Comparison of ENCODE assay signal across 8 mouse cellular contexts in the genomic region with DNA sequence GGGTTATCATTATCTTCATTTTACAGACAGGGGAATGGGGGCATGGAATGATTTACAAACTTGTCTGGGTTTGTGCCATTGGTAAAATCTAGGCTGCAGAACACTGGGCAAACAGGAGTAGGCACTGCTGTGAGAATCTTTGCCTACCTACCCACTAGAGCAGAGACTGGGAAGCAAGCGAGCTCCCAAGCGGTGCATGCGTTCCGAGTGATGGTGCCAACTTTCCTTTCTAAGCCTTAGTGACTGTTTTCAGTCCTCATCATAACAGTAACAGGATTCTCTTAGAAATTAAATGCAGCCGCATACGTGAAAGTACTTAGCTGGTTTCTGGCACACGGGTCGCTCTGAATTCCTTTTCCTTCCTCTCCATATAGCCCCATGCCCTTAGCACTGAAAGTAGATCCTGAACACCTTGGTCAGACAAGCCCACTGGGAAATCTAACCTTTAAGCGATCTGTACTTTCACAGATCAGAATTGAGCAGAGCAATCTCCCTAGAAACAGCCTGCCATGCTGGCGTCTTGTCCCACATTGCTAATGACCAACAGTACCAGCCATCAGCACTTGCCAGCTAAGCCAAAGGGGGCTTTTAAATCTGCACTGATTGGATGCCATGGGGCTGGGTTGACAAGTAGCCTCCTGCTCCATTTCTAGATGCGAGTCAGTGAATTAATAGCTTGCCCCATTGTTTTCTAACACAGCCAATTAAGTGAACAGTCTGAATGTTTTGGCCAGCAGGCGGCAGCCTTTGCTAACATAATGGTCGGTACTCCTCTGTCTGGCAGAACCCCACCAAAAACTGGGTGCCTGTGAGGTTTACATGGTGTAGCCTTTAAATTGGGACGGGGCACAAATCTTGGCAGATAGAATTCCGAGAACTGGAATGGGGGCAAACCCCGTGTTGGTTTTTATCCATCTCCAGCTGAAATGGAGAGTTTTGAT. TPM values are rescaled to one million over a fixed set of nuclear protein-coding genes. Genes with fewer than 3 reads are reported as not detected.
DNase-seq lines count a peak whose midpoint lies in the region; ATAC-seq and TF ChIP-seq lines count a peak whose summit lies in the region.

No protein-coding gene starts in this region.

- H3K9ac ChIP-seq in heart, embryonic 13.5 days, result 0 out of 2 replicates have a peak overlapping the region, but pooled peaks have one; percentile 28
- H3K9ac ChIP-seq in kidney, embryonic 16.5 days (replicated peaks; ENCODE audit: low read length), result 0 out of 2 replicates have a peak overlapping the region, but pooled peaks have one; percentile 15
- H3K9ac ChIP-seq in liver, adult 2 months (ENCODE audit: low read depth, low read length), result no peak overlapping the region
- H3K9ac ChIP-seq in stomach, embryonic 15.5 days, result no peak overlapping the region

- no peaks in the 10 kb centered on the region for H3K79me2 ChIP-seq in liver, adult 2 months (ENCODE audit: control insufficient read depth, insufficient read depth, low read length)

- no peak overlapping the region for H3K27ac ChIP-seq in embryonic fibroblast, embryonic 13.5 days (ENCODE audit: insufficient read depth, low read length)
- no peak overlapping the region for H3K27ac ChIP-seq in heart, embryonic 13.5 days (replicated peaks)
- no peak overlapping the region for H3K27ac ChIP-seq in kidney, embryonic 16.5 days (ENCODE audit: low read length)
- no peak overlapping the region for H3K27ac ChIP-seq in liver, adult 2 months (replicated peaks; ENCODE audit: insufficient read depth, low read depth, low read length)
- H3K27ac ChIP-seq in stomach, embryonic 15.5 days, result no peak overlapping the region

- peak overlapping the region; percentile 44 for H3K4me2 ChIP-seq in heart, embryonic 13.5 days
- H3K4me2 ChIP-seq in kidney, embryonic 16.5 days (replicated peaks; ENCODE audit: low read depth, low read length), result peak overlapping the region; percentile 43
- H3K4me2 ChIP-seq in stomach, embryonic 15.5 days, result peak overlapping the region; percentile 39

- no peaks in the 10 kb centered on the region for H3K36me3 ChIP-seq in heart, embryonic 13.5 days
- H3K36me3 ChIP-seq in kidney, embryonic 16.5 days (ENCODE audit: insufficient read depth, low read length), result no peaks in the 10 kb centered on the region
- no peaks in the 10 kb centered on the region for H3K36me3 ChIP-seq in liver, adult 2 months (ENCODE audit: control insufficient read depth, insufficient read depth, low read length)
- H3K36me3 ChIP-seq in stomach, embryonic 15.5 days, result no peaks in the 10 kb centered on the region

- no peaks in the 10 kb centered on the region for H3K27me3 ChIP-seq in heart, embryonic 13.5 days (replicated peaks)
- H3K27me3 ChIP-seq in kidney, embryonic 16.5 days (ENCODE audit: insufficient read depth, low read length), result no peaks in the 10 kb centered on the region
- H3K27me3 ChIP-seq in liver, adult 2 months (ENCODE audit: control insufficient read depth, insufficient read depth, low read length), result no peaks in the 10 kb centered on the region
- no peaks in the 10 kb centered on the region for H3K27me3 ChIP-seq in stomach, embryonic 15.5 days (replicated peaks)

- peak; percentile 54; the same call in 1 of the 2 replicates for TF ChIP-seq CTCF in embryonic fibroblast, embryonic 13.5 days (IDR thresholded peaks at IDR 0.05; ENCODE audit: borderline replicate concordance, insufficient read depth, low read length)
- peak; percentile 62; the same call in 1 of the 2 replicates for TF ChIP-seq CTCF in liver, adult 2 months (IDR thresholded peaks at IDR 0.05; ENCODE audit: low read depth, low read length)

- TF ChIP-seq POLR2A in embryonic fibroblast, embryonic 13.5 days (IDR thresholded peaks at IDR 0.05; ENCODE audit: low read depth, low read length), result no peak
- no peak for TF ChIP-seq POLR2A in liver, adult 2 months (IDR thresholded peaks at IDR 0.05; ENCODE audit: extremely low read depth, insufficient read depth, low read length)

- H3K4me1 ChIP-seq in embryonic fibroblast, embryonic 13.5 days (ENCODE audit: control insufficient read depth, insufficient read depth, low read length), result no peaks in the 10 kb centered on the region
- H3K4me1 ChIP-seq in heart, embryonic 13.5 days, result peaks cover 8% of the 10 kb centered on the region; the same call in 1 of the 2 replicates
- peaks cover 12% of the 10 kb centered on the region for H3K4me1 ChIP-seq in kidney, embryonic 16.5 days (ENCODE audit: insufficient read depth, low read length)
- H3K4me1 ChIP-seq in liver, adult 2 months (ENCODE audit: control insufficient read depth, insufficient read depth, low read length), result no peaks in the 10 kb centered on the region
- H3K4me1 ChIP-seq in stomach, embryonic 15.5 days, result no peaks in the 10 kb centered on the region

- ATAC-seq in heart, embryonic 13.5 days (ENCODE audit: extremely low read depth, insufficient number of reproducible peaks, low FRiP score, low TSS enrichment), result no peak
- ATAC-seq in kidney, embryonic 16.5 days (ENCODE audit: low FRiP score, low TSS enrichment), result peak; percentile 68
- ATAC-seq in stomach, embryonic 15.5 days (ENCODE audit: insufficient read depth, low FRiP score, low read depth), result no peak

- no peaks in the 10 kb centered on the region for H3K9me3 ChIP-seq in heart, embryonic 13.5 days
- H3K9me3 ChIP-seq in kidney, embryonic 16.5 days (ENCODE audit: low read length), result no peaks in the 10 kb centered on the region
- no peaks in the 10 kb centered on the region for H3K9me3 ChIP-seq in stomach, embryonic 15.5 days

- H3K4me3 ChIP-seq in embryonic fibroblast, embryonic 13.5 days (ENCODE audit: insufficient read depth, low read length), result no peak overlapping the region
- H3K4me3 ChIP-seq in heart, embryonic 13.5 days, result no peak overlapping the region
- H3K4me3 ChIP-seq in kidney, embryonic 16.5 days (ENCODE audit: low read length), result no peak overlapping the region
- H3K4me3 ChIP-seq in liver, adult 2 months (ENCODE audit: insufficient read depth, low read depth, low read length), result no peak overlapping the region
- no peak overlapping the region for H3K4me3 ChIP-seq in stomach, embryonic 15.5 days (replicated peaks)

- WGBS in heart, embryonic 13.5 days, result 53% methylated on average over 16 of the region's 16 CpGs
- 54% methylated on average over 16 of the region's 16 CpGs for WGBS in kidney, embryonic 16.5 days
- whole genome bisulfite sequencing in liver, adult 2 months, result 56% methylated on average over 16 of the region's 16 CpGs
- WGBS in stomach, embryonic 15.5 days, result 53% methylated on average over 16 of the region's 16 CpGs

- DNase-seq in B cell, adult 2 months, result peak; percentile 84 to 85
- peak; percentile 39 to 65 for DNase-seq in adrenal gland, postnatal 4 days (ENCODE audit: low spot score in 2 of 2)
- DNase-seq in liver, adult 2 months (ENCODE audit: extremely low read depth, low read depth, low spot score), result peak; percentile 42
- peak; percentile 85 for DNase-seq in neural tube, embryonic 10.5 days (ENCODE audit: extremely low spot score, low spot score)

RNA-seq across cellular contexts. Expression of gene Tyw5, which starts 21.7 kb away (rescaled TPM):
- 10 to 100 TPM; 19.6 to 25.5 TPM for total RNA-seq in adrenal gland, postnatal 4 days (2021)
- 27.3 and 29.4 TPM in 2 replicates for polyA plus RNA-seq in embryonic fibroblast, embryonic 13.5 days (2011; ENCODE audit: insufficient read length, low read depth, missing spikeins)
- polyA plus RNA-seq in heart, embryonic 13.5 days (2015; fragmentation: Nextera tagmentation; extraction: Ambion mirVana), result 20.1 and 21.0 TPM in 2 replicates
- 32.1 and 33.2 TPM in 2 replicates for polyA plus RNA-seq in kidney, embryonic 16.5 days (2015; fragmentation: Nextera tagmentation; extraction: Ambion mirVana)
- 22.5 and 23.0 TPM in 2 replicates for total RNA-seq in liver, adult 2 months (2014; rRNA removed)
- 3.9 and 5.2 TPM in 2 replicates for polyA plus RNA-seq in liver, adult 2 months (2012; rRNA removed)
- polyA plus RNA-seq in stomach, embryonic 15.5 days (2015; fragmentation: Nextera tagmentation; extraction: Ambion mirVana), result 26.0 and 28.7 TPM in 2 replicates

RNA-seq across cellular contexts. Expression of gene Maip1, which starts 22.5 kb away (rescaled TPM):
- total RNA-seq in adrenal gland, postnatal 4 days (2021), result 10 to 100 TPM; 17.5 to 18.0 TPM
- polyA plus RNA-seq in embryonic fibroblast, embryonic 13.5 days (2011; ENCODE audit: insufficient read length, low read depth, missing spikeins), result 10.0 and 11.5 TPM in 2 replicates
- polyA plus RNA-seq in heart, embryonic 13.5 days (2015; fragmentation: Nextera tagmentation; extraction: Ambion mirVana), result 14.8 and 14.9 TPM in 2 replicates
- 19.2 and 20.7 TPM in 2 replicates for polyA plus RNA-seq in kidney, embryonic 16.5 days (2015; fragmentation: Nextera tagmentation; extraction: Ambion mirVana)
- 6.1 and 7.2 TPM in 2 replicates for total RNA-seq in liver, adult 2 months (2014; rRNA removed)
- polyA plus RNA-seq in liver, adult 2 months (2012; rRNA removed), result 3.5 and 3.8 TPM in 2 replicates
- polyA plus RNA-seq in stomach, embryonic 15.5 days (2015; fragmentation: Nextera tagmentation; extraction: Ambion mirVana), result 17.0 and 19.2 TPM in 2 replicates

RNA-seq across cellular contexts. Expression of gene 1700066M21Rik, which starts 51.2 kb away (rescaled TPM):
- total RNA-seq in adrenal gland, postnatal 4 days (2021), result 1 to 10 TPM; 6.7 to 7.5 TPM
- polyA plus RNA-seq in embryonic fibroblast, embryonic 13.5 days (2011; ENCODE audit: insufficient read length, low read depth, missing spikeins), result 10.7 and 10.8 TPM in 2 replicates
- 8.4 and 8.6 TPM in 2 replicates for polyA plus RNA-seq in heart, embryonic 13.5 days (2015; fragmentation: Nextera tagmentation; extraction: Ambion mirVana)
- polyA plus RNA-seq in kidney, embryonic 16.5 days (2015; fragmentation: Nextera tagmentation; extraction: Ambion mirVana), result 12.6 and 12.9 TPM in 2 replicates
- total RNA-seq in liver, adult 2 months (2014; rRNA removed), result 27.2 and 31.7 TPM in 2 replicates
- 31.2 and 31.4 TPM in 2 replicates for polyA plus RNA-seq in liver, adult 2 months (2012; rRNA removed)
- polyA plus RNA-seq in stomach, embryonic 15.5 days (2015; fragmentation: Nextera tagmentation; extraction: Ambion mirVana), result 13.3 and 13.4 TPM in 2 replicates

Comparison
In these comparisons a context has a peak if more than half of its experiments do, and no peak if none do; other contexts are left out.
1. H3K9ac ChIP-seq: peak in heart, embryonic 13.5 days (single experiment) and kidney, embryonic 16.5 days (single experiment); none in liver, adult 2 months (single experiment) and stomach, embryonic 15.5 days (single experiment).
2. Peak in every context shown above with its lines, with median percentiles within 50 percentile points of each other: DNase-seq and H3K4me2 ChIP-seq.